Mouse (Mus musculus): ENCODE measurements around the gene Ifnar2. TPM values are rescaled to one million over a fixed set of nuclear protein-coding genes. Genes with fewer than 3 reads are reported as not detected.

Ifnar2 gene
- total RNA-seq, 2 experiments from 2014 or later = 14.6 to 15.2 TPM

DNA sequence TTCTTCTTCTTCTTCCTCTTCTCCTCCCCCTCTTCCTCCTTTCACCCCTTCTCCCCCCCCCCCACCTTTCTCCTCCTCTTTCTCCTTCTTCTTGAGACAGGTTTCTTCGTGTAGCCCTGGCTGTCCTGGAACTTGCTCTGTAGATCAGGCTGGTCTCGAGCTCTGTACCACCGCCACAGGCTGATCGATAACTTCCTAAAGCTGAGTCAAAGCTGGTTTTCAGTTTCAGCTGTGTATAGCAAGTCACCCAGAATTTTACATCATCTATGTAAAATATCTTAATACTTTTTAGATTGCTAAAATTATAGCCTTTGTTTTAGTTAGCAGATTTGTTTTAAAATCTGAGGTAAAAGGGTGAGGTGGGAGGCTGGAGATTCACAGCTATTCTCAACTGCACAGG lies 72.3 kb downstream of the Ifnar2 start:
- DNase-seq = no peak
- intact Hi-C loops (cut with DNase I; ENCODE audit: low total_unique reads) = loop anchor here (10.0 kb wide), 1 partner anchor 70 kb away; the partner anchor contains the start of gene Ifnar2

GRCm38 (mm10) chr16:91445566-91445965 lies 73.0 kb downstream of the Ifnar2 start:
- intact Hi-C loops (cut with DNase I; ENCODE audit: low total_unique reads) = loop anchor here (10.0 kb wide), 1 partner anchor 71 kb away; the partner anchor contains the start of gene Ifnar2
- DNase-seq = no peak

- DNase-seq = no peak
- intact Hi-C loops (cut with DNase I; ENCODE audit: low total_unique reads) = loop anchor here (10.0 kb wide), 1 partner anchor 72 kb away; the partner anchor contains the start of gene Ifnar2
Observed at GRCm38 (mm10) chr16:91446778-91447511, 74.4 kb downstream of the Ifnar2 start.

DNA sequence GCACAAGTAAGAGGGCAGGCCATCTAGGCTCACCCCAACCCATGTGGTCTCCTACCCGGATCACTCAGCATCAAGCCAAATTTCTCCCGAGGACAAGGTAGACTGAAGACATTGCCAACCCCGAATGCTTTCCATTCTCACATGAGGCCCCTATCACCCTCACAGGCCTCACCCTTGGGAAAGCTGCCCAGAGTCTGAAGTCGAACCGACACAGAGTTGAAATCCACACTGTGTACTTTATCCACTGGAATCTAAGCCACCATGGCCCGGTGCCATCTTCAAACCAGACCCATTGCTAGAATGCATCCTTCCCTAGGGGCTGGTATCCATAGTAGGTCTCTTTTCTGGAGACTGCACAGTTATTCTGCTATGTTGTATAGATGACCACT lies 74.9 kb downstream of the Ifnar2 start:
- DNase-seq = no peak
- intact Hi-C loops (cut with DNase I; ENCODE audit: low total_unique reads) = loop anchor here (10.0 kb wide), 1 partner anchor 73 kb away; the partner anchor contains the start of gene Ifnar2

GRCm38 (mm10) chr16:91448088-91448487 lies 75.5 kb downstream of the Ifnar2 start:
- DNase-seq = no peak
- intact Hi-C loops (cut with DNase I; ENCODE audit: low total_unique reads) = loop anchor here (10.0 kb wide), 1 partner anchor 73 kb away; the partner anchor contains the start of gene Ifnar2

DNA sequence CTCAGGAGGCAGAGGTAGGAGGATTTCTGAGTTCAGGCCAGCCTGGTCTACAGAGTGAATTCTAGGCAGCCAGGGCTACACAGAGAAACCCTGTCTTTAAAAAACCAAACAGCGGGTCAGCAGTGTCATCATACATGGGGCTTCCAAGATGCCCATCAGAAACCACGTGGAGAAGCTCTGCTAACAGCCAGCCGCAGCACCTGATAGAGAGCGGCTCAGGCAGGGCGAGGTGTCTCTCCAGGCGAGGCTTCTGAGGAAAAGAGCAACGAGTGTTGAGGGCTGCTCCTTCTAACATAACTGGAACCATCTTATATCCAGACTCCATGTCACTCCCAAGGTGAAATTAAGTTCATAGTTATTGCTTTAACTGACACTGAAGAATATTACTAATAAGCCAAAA lies 76.3 kb downstream of the Ifnar2 start:
- intact Hi-C loops (cut with DNase I; ENCODE audit: low total_unique reads) = loop anchor here (10.0 kb wide), 1 partner anchor 74 kb away; the partner anchor contains the start of gene Ifnar2
- no peak for DNase-seq

DNA sequence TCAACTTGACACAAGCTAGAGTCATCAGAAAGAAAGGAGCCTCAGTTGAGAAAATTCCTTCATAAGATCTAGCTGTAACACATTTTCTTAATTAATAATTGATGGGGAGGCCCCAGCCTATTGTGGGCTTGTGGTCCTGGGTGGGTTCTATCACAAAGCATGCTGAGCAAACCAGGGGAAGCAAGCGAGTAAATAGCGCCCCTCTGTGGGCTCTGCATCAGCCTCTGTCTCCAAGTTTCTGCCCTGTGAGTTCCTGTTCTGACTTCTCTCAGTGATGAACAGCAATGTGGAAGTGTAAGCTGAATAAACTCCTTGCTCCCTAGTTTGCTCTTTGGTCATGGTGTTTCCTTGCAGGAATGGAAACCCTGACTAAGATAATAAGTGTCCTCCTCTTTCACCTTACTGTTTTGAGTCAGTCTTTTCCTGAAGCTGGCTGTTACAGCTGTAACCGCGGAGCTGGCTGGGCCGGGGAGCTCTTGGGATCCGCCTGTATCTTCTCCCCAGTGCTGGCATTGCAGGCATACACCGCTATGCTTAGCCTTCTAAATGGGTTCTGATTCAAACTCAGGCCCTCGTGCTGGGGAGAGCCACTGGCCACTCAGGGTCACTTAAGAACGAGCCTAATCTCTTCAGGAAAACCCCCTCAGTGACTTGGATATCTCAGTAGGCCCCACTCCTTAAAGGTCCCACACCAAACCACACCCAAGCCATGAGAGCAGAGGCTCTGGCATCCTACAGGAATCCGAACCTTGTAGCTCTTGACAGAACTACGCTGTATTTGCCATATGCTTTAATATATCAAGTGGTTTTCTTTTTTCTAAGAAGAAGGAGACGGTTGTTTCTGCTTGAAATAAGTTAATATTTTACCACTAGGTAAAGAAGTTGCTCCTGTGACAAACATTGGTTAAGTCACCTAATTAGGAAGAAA lies 77.8 kb downstream of the Ifnar2 start:
- intact Hi-C loops (cut with DNase I; ENCODE audit: low total_unique reads) = no loop called here

GRCm38 (mm10) chr16:91451949-91452348 lies 79.4 kb downstream of the Ifnar2 start:
- intact Hi-C loops (cut with DNase I; ENCODE audit: low total_unique reads) = no loop called here
- no peak for DNase-seq

More for the DNA sequence above, 77.8 kb downstream of the Ifnar2 start:
- DNase-seq = no peak

DNA sequence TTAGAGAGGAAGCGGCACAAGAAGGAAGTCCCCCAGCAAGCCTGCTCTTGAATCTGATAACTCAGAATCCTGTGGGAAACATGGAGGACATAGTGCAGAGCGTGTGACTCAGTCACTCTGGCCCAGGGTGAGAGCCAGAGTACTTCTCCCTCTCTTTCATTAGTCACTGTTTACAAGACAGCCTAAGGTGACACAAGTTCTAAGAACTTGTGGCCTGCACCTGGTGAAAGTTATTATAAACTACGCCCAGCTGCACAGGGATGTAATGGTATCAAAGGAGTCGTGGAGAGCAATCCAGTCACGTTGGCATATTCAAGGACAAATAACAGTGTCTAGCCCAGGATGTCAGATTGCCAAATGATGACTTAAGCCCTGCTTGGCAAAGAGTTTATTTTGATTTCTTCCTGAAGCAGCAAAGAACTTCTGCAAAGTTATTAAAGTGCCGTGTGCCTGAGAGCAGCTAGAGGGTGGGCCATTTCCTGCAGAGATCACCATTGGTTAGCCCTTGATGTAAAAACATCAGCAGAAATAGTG lies 79.8 kb downstream of the Ifnar2 start:
- intact Hi-C loops (cut with DNase I; ENCODE audit: low total_unique reads) = no loop called here
- no peak for DNase-seq

Other genes with a start within 250 kb of the Ifnar2 start
- gene Olig2, start 147.3 kb upstream of the Ifnar2 start, total RNA-seq (2021) = not detected
- not detected for gene Olig1, start 103.0 kb upstream of the Ifnar2 start, total RNA-seq (2021)
- not detected for gene Gm21970, start 18.9 kb downstream of the Ifnar2 start, total RNA-seq (2021)
- gene Il10rb, start 33.4 kb downstream of the Ifnar2 start, total RNA-seq (2021) = 10 to 100 TPM in 1 of 2 experiments, 1 to 10 TPM in 1; 9.0 to 10.1 TPM
- gene Ifnar1, start 112.5 kb downstream of the Ifnar2 start, total RNA-seq (2021) = 10 to 100 TPM; 26.1 to 28.7 TPM
- gene Ifngr2, start 174.3 kb downstream of the Ifnar2 start, total RNA-seq (2021) = 10 to 100 TPM; 51.4 to 54.4 TPM
- gene Tmem50b, start 225.0 kb downstream of the Ifnar2 start, total RNA-seq (2021) = 10 to 100 TPM; 16.0 to 16.9 TPM
- gene Dnajc28, start 246.2 kb downstream of the Ifnar2 start, total RNA-seq (2021) = 1 to 10 TPM; 6.6 to 8.5 TPM

Data from gastrocnemius, postnatal 14 days (tissue).